Mouse (Mus musculus): Measurements from ENCODE around the gene Ssr2. TPM values are rescaled to one million over a fixed set of nuclear protein-coding genes. Genes with fewer than 3 reads are reported as not detected.
"Not testable (repeated sequence)": the region's sequence is repeated elsewhere in the genome, so short reads cannot be mapped to it uniquely, and the experiment has no call there.

Ssr2 gene
- polyA plus RNA-seq, 1 experiment: 6.5 TPM

DNA sequence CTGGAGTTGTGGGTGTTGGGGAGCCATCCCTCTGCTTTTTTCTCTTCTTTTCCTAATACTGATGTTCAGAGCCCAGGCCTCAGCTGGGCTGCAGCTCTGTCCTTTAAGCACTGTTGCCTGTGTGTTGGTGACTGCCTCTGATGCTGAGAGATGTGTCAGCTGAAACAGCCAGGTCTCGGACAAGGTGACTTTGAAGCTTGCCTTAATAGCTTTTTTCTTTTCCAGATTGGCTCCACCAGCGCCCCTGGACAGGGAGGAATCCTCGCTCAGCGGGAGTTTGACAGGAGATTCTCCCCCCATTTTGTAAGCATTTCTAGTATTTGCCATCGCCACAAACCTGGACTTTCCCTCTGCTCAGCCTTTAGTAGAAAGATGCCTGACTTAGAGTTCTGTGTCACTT is 11.0 kb downstream of the Ssr2 start:
- no peaks in the 10 kb centered on the region for H3K9me3 ChIP-seq (ENCODE audit: control insufficient read depth, low read length)
- no peaks in the 10 kb centered on the region for H3K27me3 ChIP-seq (ENCODE audit: control insufficient read depth)
- no peak for TF ChIP-seq TAL1 (IDR thresholded peaks at IDR 0.05; ENCODE audit: low read length)
- no peak for TF ChIP-seq GATA1 (IDR thresholded peaks at IDR 0.05; ENCODE audit: low read length)
- H3K36me3 ChIP-seq (ENCODE audit: control insufficient read depth): peaks cover 63% of the 10 kb centered on the region
- peaks cover 2% of the 10 kb centered on the region for H3K4me1 ChIP-seq (ENCODE audit: control insufficient read depth)
- H3K4me3 ChIP-seq (replicated peaks): no peak overlapping the region

DNA sequence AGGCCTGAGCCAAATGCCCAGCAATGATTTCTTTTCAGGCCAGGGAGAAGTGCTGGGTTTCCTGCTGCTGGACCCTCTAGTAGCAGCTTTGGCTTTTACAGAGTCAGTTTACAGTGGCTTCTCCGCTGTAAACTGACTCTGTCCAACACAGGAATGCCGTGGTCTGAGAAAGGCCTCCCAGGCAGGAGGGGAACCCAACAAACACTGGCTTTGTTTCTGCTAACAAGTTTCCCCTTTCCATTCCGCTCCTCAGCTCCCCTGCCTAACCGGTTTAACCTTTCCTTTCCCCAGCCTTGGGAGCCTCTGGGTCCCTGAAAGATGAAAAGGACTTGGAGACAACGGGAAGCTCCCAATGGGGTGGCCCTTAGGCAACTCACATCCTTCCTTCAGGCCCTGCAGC is 14.6 kb downstream of the Ssr2 start:
- peaks cover 17% of the 10 kb centered on the region for H3K4me1 ChIP-seq (ENCODE audit: control insufficient read depth)
- H3K27me3 ChIP-seq (ENCODE audit: control insufficient read depth): no peaks in the 10 kb centered on the region
- no peaks in the 10 kb centered on the region for H3K9me3 ChIP-seq (ENCODE audit: control insufficient read depth, low read length)
- H3K36me3 ChIP-seq (ENCODE audit: control insufficient read depth): peaks cover 35% of the 10 kb centered on the region
- H3K4me3 ChIP-seq (replicated peaks): no peak overlapping the region
- TF ChIP-seq GATA1 (IDR thresholded peaks at IDR 0.05; ENCODE audit: low read length) (no peak), TAL1 (IDR thresholded peaks at IDR 0.05; ENCODE audit: low read length) (no peak)

DNA sequence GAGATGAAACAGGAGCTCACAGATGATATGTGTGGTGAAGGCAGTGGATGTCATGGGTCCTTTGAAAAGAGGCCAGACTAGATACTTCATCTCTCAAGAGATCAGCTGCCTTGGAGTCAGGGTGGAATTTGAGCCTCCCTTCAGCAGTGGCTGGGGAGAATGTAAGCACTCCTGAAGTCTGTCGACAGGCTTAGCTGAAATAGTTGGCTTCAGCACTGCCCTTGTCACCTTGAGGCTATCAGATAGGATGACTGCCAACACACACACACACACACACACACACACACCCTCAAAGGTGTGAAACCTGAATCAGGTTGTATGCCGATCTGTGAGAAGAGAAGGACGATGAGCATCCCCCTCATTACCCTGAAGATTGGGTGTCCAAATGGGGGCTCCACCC is 15.4 kb downstream of the Ssr2 start:
- H3K27me3 ChIP-seq (ENCODE audit: control insufficient read depth): no peaks in the 10 kb centered on the region
- no peak overlapping the region for H3K4me3 ChIP-seq (replicated peaks)
- H3K9me3 ChIP-seq (ENCODE audit: control insufficient read depth, low read length): no peaks in the 10 kb centered on the region
- H3K4me1 ChIP-seq (ENCODE audit: control insufficient read depth): peaks cover 17% of the 10 kb centered on the region
- TF ChIP-seq TAL1 (IDR thresholded peaks at IDR 0.05; ENCODE audit: low read length): no peak
- no peak for TF ChIP-seq GATA1 (IDR thresholded peaks at IDR 0.05; ENCODE audit: low read length)
- peaks cover 28% of the 10 kb centered on the region for H3K36me3 ChIP-seq (ENCODE audit: control insufficient read depth)

DNA sequence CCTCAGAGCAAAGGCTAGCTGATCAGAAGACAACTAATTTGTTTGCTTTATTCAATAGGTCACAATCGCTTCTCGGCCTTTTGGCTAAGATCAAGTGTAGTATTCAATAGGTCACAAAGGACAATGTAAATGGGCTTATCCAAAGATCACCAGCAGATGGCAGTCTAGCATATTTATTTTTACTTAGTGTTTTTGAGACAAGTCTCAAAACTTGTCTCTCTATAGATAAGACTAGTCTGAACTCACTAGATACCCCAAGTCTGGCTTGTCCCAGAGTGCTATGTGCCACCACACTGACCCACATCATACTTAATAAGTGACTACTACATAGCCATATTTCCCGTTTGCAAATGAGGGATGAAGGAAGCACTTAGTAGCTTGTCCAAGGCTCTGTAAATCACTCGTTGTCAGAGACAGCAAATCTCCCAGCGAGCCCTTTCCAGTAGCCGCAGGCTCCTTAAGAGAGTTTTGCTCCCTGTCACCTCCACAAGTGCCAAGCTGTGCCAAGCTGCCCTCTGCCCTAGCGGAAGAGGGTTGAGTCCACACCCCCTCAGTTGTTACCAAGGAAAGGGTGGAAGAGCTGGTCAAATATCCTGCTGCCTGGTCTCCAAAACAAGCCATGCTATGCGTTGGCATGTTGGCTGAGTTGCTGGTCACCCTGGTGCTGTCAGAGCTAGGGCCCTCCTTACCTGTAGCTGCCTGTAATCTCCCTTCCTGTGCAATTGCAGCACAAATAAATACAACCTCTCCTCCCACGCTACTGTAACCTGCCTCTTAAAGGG is 16.5 kb downstream of the Ssr2 start:
- H3K4me1 ChIP-seq (ENCODE audit: control insufficient read depth): peaks cover 17% of the 10 kb centered on the region
- no peak for TF ChIP-seq TAL1 (IDR thresholded peaks at IDR 0.05; ENCODE audit: low read length)
- TF ChIP-seq GATA1 (IDR thresholded peaks at IDR 0.05; ENCODE audit: low read length): no peak
- H3K4me3 ChIP-seq (replicated peaks): no peak overlapping the region
- H3K9me3 ChIP-seq (ENCODE audit: control insufficient read depth, low read length): no peaks in the 10 kb centered on the region
- peaks cover 17% of the 10 kb centered on the region for H3K36me3 ChIP-seq (ENCODE audit: control insufficient read depth)
- no peaks in the 10 kb centered on the region for H3K27me3 ChIP-seq (ENCODE audit: control insufficient read depth)

DNA sequence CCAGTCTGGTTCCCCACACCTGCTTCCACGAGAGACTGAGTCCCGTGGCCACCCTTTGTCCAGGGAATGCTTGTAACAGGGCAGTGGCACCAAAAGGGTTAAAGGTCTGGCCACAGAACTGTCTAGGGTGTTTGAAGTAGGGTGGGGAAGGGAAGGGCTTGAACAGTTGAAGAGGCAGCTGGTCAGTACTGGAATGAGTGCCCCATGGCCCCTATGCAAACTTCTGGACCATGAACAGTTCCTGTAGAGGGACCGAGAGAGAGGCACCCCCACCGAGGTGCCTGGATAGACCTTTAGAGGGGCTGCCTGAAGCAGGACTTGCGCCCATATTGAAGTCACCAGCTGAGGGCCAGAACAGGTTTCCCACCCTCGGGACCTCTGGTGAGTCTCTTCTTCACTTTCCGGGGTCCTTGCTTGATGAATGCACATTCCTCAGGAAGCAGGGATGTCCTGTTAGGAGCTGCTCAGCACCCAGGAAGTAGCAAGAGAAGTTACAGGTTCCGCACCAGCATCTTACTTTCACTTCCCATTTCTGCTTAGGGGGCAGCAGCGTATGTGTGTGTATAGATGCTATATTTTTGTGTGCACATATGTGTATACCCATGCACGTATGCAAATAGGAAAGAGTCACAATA is 17.4 kb downstream of the Ssr2 start:
- H3K9me3 ChIP-seq (ENCODE audit: control insufficient read depth, low read length): no peaks in the 10 kb centered on the region
- H3K4me3 ChIP-seq (replicated peaks): no peak overlapping the region
- H3K27me3 ChIP-seq (ENCODE audit: control insufficient read depth): no peaks in the 10 kb centered on the region
- TF ChIP-seq GATA1 (IDR thresholded peaks at IDR 0.05; ENCODE audit: low read length) (no peak), TAL1 (IDR thresholded peaks at IDR 0.05; ENCODE audit: low read length) (no peak)
- peaks cover 8% of the 10 kb centered on the region for H3K36me3 ChIP-seq (ENCODE audit: control insufficient read depth)
- peaks cover 17% of the 10 kb centered on the region for H3K4me1 ChIP-seq (ENCODE audit: control insufficient read depth)

DNA sequence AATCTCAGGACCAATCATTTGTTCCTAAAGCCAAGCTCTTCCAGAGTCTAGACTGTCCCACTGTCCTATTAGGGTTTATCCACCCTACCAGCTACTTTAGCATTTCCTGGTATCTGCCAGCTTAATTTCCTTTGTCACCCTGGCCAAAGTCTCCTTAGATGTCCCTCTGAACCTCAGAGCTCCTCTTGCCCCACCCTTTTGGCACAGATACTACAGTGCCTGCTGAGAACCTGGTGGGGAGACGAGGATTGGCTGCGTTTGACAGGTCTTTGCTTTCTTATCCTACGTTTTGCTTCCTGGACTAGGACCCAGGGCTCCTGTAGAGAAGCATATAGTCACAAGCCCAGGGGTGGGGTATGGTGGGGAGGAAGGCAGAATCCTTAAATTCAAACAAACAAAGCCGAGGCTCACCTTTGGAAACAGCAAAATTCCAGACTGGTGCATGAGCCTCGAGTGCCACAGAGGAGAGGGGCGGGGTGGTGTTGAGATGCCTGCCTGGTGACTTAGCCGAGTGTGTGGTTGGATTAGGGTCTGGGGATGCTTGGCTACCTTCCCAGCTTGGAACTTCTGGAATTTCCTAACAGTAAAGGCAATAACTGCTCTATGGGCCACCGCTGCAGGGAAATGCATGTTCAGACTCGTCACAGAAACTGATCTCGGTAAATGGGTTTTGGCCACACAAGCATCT is 18.4 kb downstream of the Ssr2 start:
- H3K4me1 ChIP-seq (ENCODE audit: control insufficient read depth): peaks cover 17% of the 10 kb centered on the region
- no peak overlapping the region for H3K4me3 ChIP-seq (replicated peaks)
- no peaks in the 10 kb centered on the region for H3K9me3 ChIP-seq (ENCODE audit: control insufficient read depth, low read length)
- no peaks in the 10 kb centered on the region for H3K27me3 ChIP-seq (ENCODE audit: control insufficient read depth)
- no peaks in the 10 kb centered on the region; the same call in 1 of the 2 replicates for H3K36me3 ChIP-seq (ENCODE audit: control insufficient read depth)
- TF ChIP-seq GATA1 (IDR thresholded peaks at IDR 0.05; ENCODE audit: low read length) (no peak), TAL1 (IDR thresholded peaks at IDR 0.05; ENCODE audit: low read length) (no peak)

DNA sequence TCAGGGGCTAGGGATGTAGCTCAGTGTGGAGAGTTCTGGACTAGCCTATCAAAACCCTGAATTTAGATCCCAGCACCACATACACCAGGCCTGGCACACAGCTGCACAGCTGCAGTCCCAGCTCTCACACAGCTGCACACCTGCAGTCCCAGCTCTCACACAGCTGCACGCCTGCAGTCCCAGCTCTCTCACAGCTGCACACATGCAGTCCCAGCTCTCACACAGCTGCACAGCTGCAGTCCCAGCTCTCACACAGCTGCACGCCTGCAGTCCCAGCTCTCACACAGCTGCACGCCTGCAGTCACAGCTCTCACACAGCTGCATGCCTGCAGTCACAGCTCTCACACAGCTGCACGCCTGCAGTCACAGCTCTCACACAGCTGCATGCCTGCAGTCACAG is 20.9 kb downstream of the Ssr2 start:
- not testable (repeated sequence) for H3K9me3 ChIP-seq (ENCODE audit: control insufficient read depth, low read length); H3K36me3 ChIP-seq (ENCODE audit: control insufficient read depth)

DNA sequence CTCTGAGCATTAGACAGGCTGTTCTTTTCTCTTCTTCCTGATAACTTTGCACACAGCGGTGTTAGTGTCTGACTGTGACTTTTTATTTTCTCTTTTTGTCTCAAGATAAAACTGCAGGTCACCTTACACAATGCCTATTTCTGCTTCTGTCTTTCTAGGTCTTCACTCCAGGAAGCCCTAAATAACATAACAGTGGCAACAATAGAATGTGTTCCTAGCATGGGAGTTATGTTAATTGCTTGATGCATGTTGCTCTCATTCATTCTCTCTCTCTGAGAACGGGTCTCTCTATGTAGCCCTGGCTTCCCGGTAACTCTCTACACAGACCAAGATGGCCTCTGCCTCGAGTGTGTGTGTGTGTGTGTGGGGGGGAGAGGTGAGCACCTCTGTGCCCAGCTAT is 26.8 kb downstream of the Ssr2 start:
- Histone ChIP-seq H3K4me1 (ENCODE audit: control insufficient read depth) (peaks cover 8% of the 10 kb centered on the region), H3K4me3 (replicated peaks) (no peak overlapping the region), H3K27me3 (ENCODE audit: control insufficient read depth) (no peaks in the 10 kb centered on the region), H3K36me3 (ENCODE audit: control insufficient read depth) (no peaks in the 10 kb centered on the region), H3K9me3 (ENCODE audit: control insufficient read depth, low read length) (no peaks in the 10 kb centered on the region)
- TF ChIP-seq GATA1 (IDR thresholded peaks at IDR 0.05; ENCODE audit: low read length) (no peak), TAL1 (IDR thresholded peaks at IDR 0.05; ENCODE audit: low read length) (no peak)

More for the DNA sequence above, 20.9 kb downstream of the Ssr2 start:
- not testable (repeated sequence) for H3K4me3 ChIP-seq (replicated peaks); H3K27me3 ChIP-seq (ENCODE audit: control insufficient read depth)
- peaks cover 16% of the 10 kb centered on the region for H3K4me1 ChIP-seq (ENCODE audit: control insufficient read depth)

DNA sequence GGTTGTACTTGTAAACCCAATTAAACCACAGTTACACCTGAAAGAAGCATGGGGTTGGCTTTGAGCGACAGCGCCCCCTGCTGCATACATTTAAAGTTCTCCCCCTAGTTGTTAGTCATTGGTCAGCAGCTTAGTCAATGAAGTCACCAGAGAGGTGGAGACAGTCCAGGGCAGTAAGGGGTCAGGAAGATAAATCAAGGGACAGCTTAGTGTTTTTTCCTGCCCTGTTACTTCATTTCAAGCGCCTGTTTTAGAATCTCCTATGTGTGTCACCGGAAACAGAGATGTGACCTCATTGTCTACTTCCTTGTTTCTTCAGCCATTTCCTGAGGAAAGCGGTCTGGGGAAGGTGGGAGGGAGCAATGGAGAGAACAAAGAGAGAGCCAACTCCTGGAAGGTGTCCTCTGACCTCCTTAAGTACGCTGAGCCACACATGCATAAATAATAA is 28.1 kb downstream of the Ssr2 start:
- Histone ChIP-seq H3K36me3 (ENCODE audit: control insufficient read depth) (no peaks in the 10 kb centered on the region), H3K9me3 (ENCODE audit: control insufficient read depth, low read length) (no peaks in the 10 kb centered on the region), H3K4me3 (replicated peaks) (no peak overlapping the region), H3K27me3 (ENCODE audit: control insufficient read depth) (no peaks in the 10 kb centered on the region), H3K4me1 (ENCODE audit: control insufficient read depth) (peaks cover 15% of the 10 kb centered on the region)
- no peak for TF ChIP-seq GATA1 (IDR thresholded peaks at IDR 0.05; ENCODE audit: low read length)
- TF ChIP-seq TAL1 (IDR thresholded peaks at IDR 0.05; ENCODE audit: low read length): no peak
